Mouse (Mus musculus) neutrophil, adult 5-6 weeks (primary cell): ENCODE measurements around the gene Rala. TPM values are rescaled to one million over a fixed set of nuclear protein-coding genes. Genes with fewer than 3 reads are reported as not detected.

Source experiments
- total RNA-seq: library from RNA; stranded (forward); fragments of 200-1000 nt; gene quantifications from 2 replicates; pipeline ENCODE4 v1.2.3, GENCODE M21; 2017

Gene Rala
- total RNA-seq, 1 experiment from 2014 or later = 37.8 TPM

Other genes starting within 250 kb of the Rala start
- 22.7 and 23.8 TPM in 2 replicates for gene Mplkip, start 249.0 kb downstream of the Rala start, total RNA-seq
- 0.35 TPM in 1 of 2 replicates, not detected in the other for gene Sugct, start 248.7 kb downstream of the Rala start, total RNA-seq
- gene Cdk13, start 139.1 kb downstream of the Rala start, total RNA-seq = 195 and 196 TPM in 2 replicates
- 6.8 and 9.4 TPM in 2 replicates for gene Yae1d1, start 49.1 kb upstream of the Rala start, total RNA-seq